Mouse (Mus musculus) ES-Bruce4 (cell line): ENCODE data around the gene Atp11a. TPM values are rescaled to one million over a fixed set of nuclear protein-coding genes. Genes with fewer than 3 reads are reported as not detected.

ENCODE experiments used
- H3K27ac ChIP-seq: 2 replicates; pipeline ENCODE4 v1.5.1; 2012; ENCODE audit warnings: low read length, inconsistent platforms; ENCODE audit not compliant: insufficient read depth
- H3K27me3 ChIP-seq: 2 replicates; pipeline ENCODE4 v1.6.1; 2012; ENCODE audit warnings: mild to moderate bottlenecking, low read length, inconsistent platforms; ENCODE audit not compliant: control insufficient read depth, poor library complexity, insufficient read depth, severe bottlenecking
- H3K36me3 ChIP-seq: 2 replicates; pipeline ENCODE4 v1.6.1; 2012; ENCODE audit warnings: inconsistent platforms, mild to moderate bottlenecking, low read length, moderate library complexity; ENCODE audit not compliant: control insufficient read depth, poor library complexity, insufficient read depth, severe bottlenecking
- H3K4me1 ChIP-seq: one replicate; pipeline ENCODE4 v1.8.1; 2011; ENCODE audit warnings: low read length; ENCODE audit not compliant: control insufficient read depth, insufficient read depth
- H3K4me3 ChIP-seq: 2 replicates; pipeline ENCODE4 v1.5.1; 2011; ENCODE audit warnings: low read depth, mild to moderate bottlenecking, low read length
- H3K9ac ChIP-seq: 2 replicates; pipeline ENCODE4 v1.6.1; 2012; ENCODE audit warnings: low read depth, mild to moderate bottlenecking, inconsistent platforms; ENCODE audit not compliant: poor library complexity, severe bottlenecking
- H3K9me3 ChIP-seq: replicated peaks from 2 replicates; pipeline ENCODE4 v1.6.1; 2012; ENCODE audit warnings: mild to moderate bottlenecking, low read length, inconsistent platforms; ENCODE audit not compliant: control insufficient read depth, poor library complexity, insufficient read depth, severe bottlenecking
- CTCF ChIP-seq: IDR thresholded peaks from one replicate; pipeline ENCODE4 v1.8.1; 2011; ENCODE audit warnings: low read depth, low read length
- EP300 ChIP-seq: IDR thresholded peaks from 2 replicates; pipeline ENCODE4 v1.6.1; 2011; ENCODE audit warnings: low read depth, low read length; ENCODE audit not compliant: insufficient read depth
- POLR2A ChIP-seq: IDR thresholded peaks from one replicate; pipeline ENCODE4 v1.8.1; 2011; ENCODE audit warnings: low read length; ENCODE audit not compliant: insufficient read depth
- polyA plus RNA-seq: library from polyadenylated mRNA; stranded (reverse); fragments of >200 nt; gene quantifications from 2 replicates; pipeline ENCODE4 v1.2.4, GENCODE M21; 2011; ENCODE audit warnings: low read depth; ENCODE audit not compliant: missing spikeins, insufficient read depth, insufficient read length

Atp11a gene
- polyA plus RNA-seq, 1 experiment: 58.5 TPM

- Histone ChIP-seq H3K27ac (no peak overlapping the region), H3K4me1 (no peaks in the 10 kb centered on the region), H3K9me3 (no peaks in the 10 kb centered on the region), H3K27me3 (no peaks in the 10 kb centered on the region), H3K4me3 (no peak overlapping the region), H3K9ac (no peak overlapping the region), H3K36me3 (no peaks in the 10 kb centered on the region)
- TF ChIP-seq CTCF (no peak), POLR2A (no peak), EP300 (no peak)
Observed at GRCm38 (mm10) chr8:12785508-12785907, 28.7 kb downstream of the Atp11a start.

- Histone ChIP-seq H3K9me3 (no peaks in the 10 kb centered on the region), H3K27me3 (no peaks in the 10 kb centered on the region), H3K4me3 (no peak overlapping the region), H3K27ac (no peak overlapping the region), H3K9ac (no peak overlapping the region), H3K36me3 (no peaks in the 10 kb centered on the region), H3K4me1 (no peaks in the 10 kb centered on the region)
- TF ChIP-seq EP300 (no peak), CTCF (no peak), POLR2A (no peak)
Observed at GRCm38 (mm10) chr8:12786261-12786957, 29.6 kb downstream of the Atp11a start.

- H3K27me3 ChIP-seq: no peaks in the 10 kb centered on the region
- H3K36me3 ChIP-seq: no peaks in the 10 kb centered on the region
- no peak overlapping the region for H3K9ac ChIP-seq
- H3K9me3 ChIP-seq: no peaks in the 10 kb centered on the region
- no peak overlapping the region for H3K4me3 ChIP-seq
- TF ChIP-seq CTCF (no peak), POLR2A (no peak), EP300 (no peak)
- no peak overlapping the region for H3K27ac ChIP-seq
- H3K4me1 ChIP-seq: no peaks in the 10 kb centered on the region
Observed at GRCm38 (mm10) chr8:12786958-12787301, 30.1 kb downstream of the Atp11a start.

GRCm38 (mm10) chr8:12787427-12787826, 30.6 kb downstream of the Atp11a start:
- Histone ChIP-seq H3K4me3 (no peak overlapping the region), H3K9me3 (no peaks in the 10 kb centered on the region), H3K9ac (no peak overlapping the region), H3K27ac (no peak overlapping the region), H3K27me3 (no peaks in the 10 kb centered on the region), H3K4me1 (no peaks in the 10 kb centered on the region), H3K36me3 (no peaks in the 10 kb centered on the region)
- TF ChIP-seq EP300 (no peak), CTCF (no peak), POLR2A (no peak)

GRCm38 (mm10) chr8:12788695-12789094, 31.9 kb downstream of the Atp11a start:
- TF ChIP-seq CTCF (no peak), EP300 (no peak)
- H3K27ac ChIP-seq: no peak overlapping the region
- no peaks in the 10 kb centered on the region for H3K27me3 ChIP-seq
- no peaks in the 10 kb centered on the region for H3K4me1 ChIP-seq
- no peak overlapping the region for H3K4me3 ChIP-seq
- no peaks in the 10 kb centered on the region for H3K36me3 ChIP-seq
- no peaks in the 10 kb centered on the region for H3K9me3 ChIP-seq
- no peak overlapping the region for H3K9ac ChIP-seq

GRCm38 (mm10) chr8:12795011-12795671, 38.3 kb downstream of the Atp11a start:
- Histone ChIP-seq H3K4me1 (no peaks in the 10 kb centered on the region), H3K9ac (no peak overlapping the region), H3K4me3 (no peak overlapping the region), H3K9me3 (0 out of 2 replicates have a peak, but pooled peaks cover 4% of the 10 kb centered on the region), H3K36me3 (no peaks in the 10 kb centered on the region), H3K27ac (no peak overlapping the region), H3K27me3 (no peaks in the 10 kb centered on the region)
- TF ChIP-seq CTCF (no peak), EP300 (no peak), POLR2A (no peak)
